Mouse (Mus musculus): ENCODE results near the gene 4930518I15Rik. TPM values are rescaled to one million over a fixed set of nuclear protein-coding genes. Genes with fewer than 3 reads are reported as not detected.
"Not testable (repeated sequence)": the region's sequence is repeated elsewhere in the genome, so short reads cannot be mapped to it uniquely, and the experiment has no call there.

The 4930518I15Rik gene
- polyA plus RNA-seq, 1 experiment from 2014 or later: 7.6 TPM

DNA sequence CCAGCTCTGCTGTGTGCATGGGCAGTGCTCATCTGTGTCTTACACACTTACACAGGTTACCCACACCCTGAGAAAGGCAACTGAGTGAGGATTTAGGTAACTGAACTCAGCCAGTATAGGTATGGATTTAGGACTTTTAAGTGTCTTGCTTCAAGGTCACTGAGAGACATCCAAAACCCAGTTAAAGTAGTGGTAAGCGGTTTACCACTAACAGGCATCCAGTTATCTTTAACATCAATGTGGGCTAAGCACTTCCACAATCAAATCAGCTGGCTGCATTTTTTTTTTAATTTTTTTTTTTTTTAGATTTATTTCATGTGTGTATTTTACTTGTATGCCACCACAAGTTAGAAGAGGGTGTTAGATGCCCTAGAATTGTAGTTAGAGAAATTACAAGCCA, 1.4 kb downstream of the 4930518I15Rik start:
- Histone ChIP-seq H3K9ac (replicated peaks) (no peak overlapping the region), H3K9me3 (replicated peaks) (no peaks in the 10 kb centered on the region), H3K27ac (replicated peaks) (no peak overlapping the region), H3K4me3 (replicated peaks) (no peak overlapping the region), H3K27me3 (replicated peaks) (no peaks in the 10 kb centered on the region), H3K4me2 (no peak overlapping the region), H3K4me1 (peaks cover 17% of the 10 kb centered on the region), H3K36me3 (peaks cover 15% of the 10 kb centered on the region; the same call in 1 of the 2 replicates)
- WGBS: 95% methylated on average over 1 of the region's 1 CpGs
- no peak for ATAC-seq (ENCODE audit: low FRiP score)

- H3K27me3 ChIP-seq (replicated peaks); H3K4me2 ChIP-seq; H3K4me3 ChIP-seq (replicated peaks); H3K9ac ChIP-seq (replicated peaks); ATAC-seq (ENCODE audit: low FRiP score); H3K9me3 ChIP-seq (replicated peaks); H3K4me1 ChIP-seq; H3K27ac ChIP-seq (replicated peaks): not testable (repeated sequence)
- H3K36me3 ChIP-seq: peaks cover 19% of the 10 kb centered on the region; the same call in 1 of the 2 replicates
- 42% methylated on average over 13 of the region's 13 CpGs for WGBS
Observed at GRCm38 (mm10) chr2:156853999-156854771, 3.6 kb downstream of the 4930518I15Rik start.

GRCm38 (mm10) chr2:156853584-156853983, 4.2 kb downstream of the 4930518I15Rik start:
- H3K27ac ChIP-seq (replicated peaks); H3K9ac ChIP-seq (replicated peaks); H3K4me3 ChIP-seq (replicated peaks); H3K27me3 ChIP-seq (replicated peaks); ATAC-seq (ENCODE audit: low FRiP score); H3K4me1 ChIP-seq; H3K4me2 ChIP-seq; H3K9me3 ChIP-seq (replicated peaks): not testable (repeated sequence)
- peaks cover 19% of the 10 kb centered on the region; the same call in 1 of the 2 replicates for H3K36me3 ChIP-seq
- 65% methylated on average over 9 of the region's 13 CpGs for WGBS

DNA sequence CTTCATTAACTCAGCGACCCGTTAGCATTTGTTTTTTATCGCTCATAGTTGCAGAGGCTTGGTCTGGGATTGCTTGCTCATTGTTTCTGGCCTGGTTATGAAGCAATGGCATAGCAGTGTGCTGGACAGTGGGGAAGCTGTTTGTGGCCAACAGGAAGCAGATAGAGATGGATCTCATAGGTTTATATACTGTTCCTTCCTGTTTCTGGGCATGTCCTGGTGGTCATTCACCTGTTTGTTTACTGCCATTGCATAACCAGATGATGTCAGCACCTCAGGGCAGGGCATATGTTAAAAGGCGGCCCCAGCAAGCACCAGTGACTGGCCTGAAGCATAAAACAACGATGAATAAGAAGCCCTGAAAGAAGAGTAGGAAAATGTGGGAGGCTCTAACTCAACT, 7.2 kb downstream of the 4930518I15Rik start:
- ATAC-seq (ENCODE audit: low FRiP score): no peak
- Histone ChIP-seq H3K4me2 (no peak overlapping the region), H3K4me3 (replicated peaks) (no peak overlapping the region), H3K9ac (replicated peaks) (no peak overlapping the region), H3K9me3 (replicated peaks) (no peaks in the 10 kb centered on the region), H3K27ac (replicated peaks) (no peak overlapping the region), H3K4me1 (peaks cover 24% of the 10 kb centered on the region), H3K27me3 (replicated peaks) (no peaks in the 10 kb centered on the region), H3K36me3 (peaks cover 4% of the 10 kb centered on the region; the same call in 1 of the 2 replicates)
- 91% methylated on average over 5 of the region's 5 CpGs for WGBS

GRCm38 (mm10) chr2:156848526-156849182, 9.1 kb downstream of the 4930518I15Rik start:
- Histone ChIP-seq H3K27ac (replicated peaks) (no peak overlapping the region), H3K4me3 (replicated peaks) (no peak overlapping the region), H3K27me3 (replicated peaks) (no peaks in the 10 kb centered on the region), H3K4me2 (no peak overlapping the region), H3K36me3 (peaks cover 4% of the 10 kb centered on the region; the same call in 1 of the 2 replicates), H3K9me3 (replicated peaks) (no peaks in the 10 kb centered on the region), H3K4me1 (peaks cover 32% of the 10 kb centered on the region), H3K9ac (replicated peaks) (no peak overlapping the region)
- WGBS: 84% methylated on average over 6 of the region's 6 CpGs
- no peak for ATAC-seq (ENCODE audit: low FRiP score)

GRCm38 (mm10) chr2:156847653-156848052, 10.1 kb downstream of the 4930518I15Rik start:
- H3K4me1 ChIP-seq: peaks cover 36% of the 10 kb centered on the region
- no peak overlapping the region for H3K4me2 ChIP-seq
- H3K36me3 ChIP-seq: peaks cover 4% of the 10 kb centered on the region; the same call in 1 of the 2 replicates
- H3K9me3 ChIP-seq (replicated peaks): no peaks in the 10 kb centered on the region
- no peaks in the 10 kb centered on the region; the same call in 1 of the 2 replicates for H3K27me3 ChIP-seq (replicated peaks)
- 42% methylated on average over 6 of the region's 6 CpGs for WGBS
- no peak overlapping the region for H3K27ac ChIP-seq (replicated peaks)
- no peak overlapping the region for H3K4me3 ChIP-seq (replicated peaks)
- ATAC-seq (ENCODE audit: low FRiP score): no peak
- H3K9ac ChIP-seq (replicated peaks): no peak overlapping the region

DNA sequence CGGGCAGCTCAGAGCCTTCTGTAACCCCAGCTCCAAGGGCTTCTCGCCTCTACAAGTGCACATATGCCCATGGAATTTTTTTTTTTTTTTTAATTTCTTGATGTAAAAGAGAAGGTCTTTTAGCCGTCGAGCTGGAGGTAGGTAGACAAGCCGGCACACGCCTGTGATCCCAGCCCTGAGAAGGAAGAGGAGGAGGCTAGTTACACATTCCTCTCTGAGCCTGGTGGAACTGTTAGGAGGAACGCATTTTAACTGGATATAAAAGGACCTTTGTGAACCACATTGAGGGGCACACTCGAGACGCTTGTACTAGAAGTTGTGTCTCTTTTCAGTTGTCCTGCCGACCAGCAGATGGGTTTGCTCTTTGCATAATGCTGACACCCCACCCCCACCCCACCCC, 13.0 kb downstream of the 4930518I15Rik start:
- no peak overlapping the region for H3K4me2 ChIP-seq
- H3K9ac ChIP-seq (replicated peaks): no peak overlapping the region
- no peak for ATAC-seq (ENCODE audit: low FRiP score)
- no peak overlapping the region for H3K4me3 ChIP-seq (replicated peaks)
- no peaks in the 10 kb centered on the region for H3K9me3 ChIP-seq (replicated peaks)
- 36% methylated on average over 10 of the region's 10 CpGs for WGBS
- peaks cover 25% of the 10 kb centered on the region for H3K27me3 ChIP-seq (replicated peaks)
- no peak overlapping the region for H3K27ac ChIP-seq (replicated peaks)
- H3K36me3 ChIP-seq: no peaks in the 10 kb centered on the region
- H3K4me1 ChIP-seq: peaks cover 66% of the 10 kb centered on the region

- H3K4me1 ChIP-seq: peaks cover 68% of the 10 kb centered on the region
- no peaks in the 10 kb centered on the region for H3K36me3 ChIP-seq
- no peak for ATAC-seq (ENCODE audit: low FRiP score)
- peaks cover 27% of the 10 kb centered on the region for H3K27me3 ChIP-seq (replicated peaks)
- 55% methylated on average over 10 of the region's 10 CpGs for WGBS
- H3K9ac ChIP-seq (replicated peaks): no peak overlapping the region
- no peak overlapping the region for H3K4me2 ChIP-seq
- no peak overlapping the region for H3K27ac ChIP-seq (replicated peaks)
- no peaks in the 10 kb centered on the region for H3K9me3 ChIP-seq (replicated peaks)
- no peak overlapping the region for H3K4me3 ChIP-seq (replicated peaks)
Observed at GRCm38 (mm10) chr2:156843331-156843730, 14.4 kb downstream of the 4930518I15Rik start.

- Histone ChIP-seq H3K27ac (replicated peaks) (peak overlapping the region; percentile 80), H3K4me1 (peaks cover 63% of the 10 kb centered on the region), H3K4me2 (peak overlapping the region; percentile 98; the same call in 1 of the 2 replicates), H3K9ac (replicated peaks) (no peak overlapping the region), H3K4me3 (replicated peaks) (peak overlapping the region; percentile 2; the same call in 1 of the 2 replicates), H3K9me3 (replicated peaks) (no peaks in the 10 kb centered on the region), H3K36me3 (no peaks in the 10 kb centered on the region), H3K27me3 (replicated peaks) (peaks cover 27% of the 10 kb centered on the region)
- WGBS: 22% methylated on average over 11 of the region's 11 CpGs
- no peak for ATAC-seq (ENCODE audit: low FRiP score)
Observed at GRCm38 (mm10) chr2:156842711-156843110, 15.0 kb downstream of the 4930518I15Rik start.

- Histone ChIP-seq H3K4me3 (replicated peaks) (peak overlapping the region; percentile 60), H3K4me2 (peak overlapping the region; percentile 98), H3K9me3 (replicated peaks) (no peaks in the 10 kb centered on the region), H3K27me3 (replicated peaks) (peaks cover 27% of the 10 kb centered on the region), H3K9ac (replicated peaks) (0 out of 2 replicates have a peak overlapping the region, but pooled peaks have one; percentile 11), H3K4me1 (peaks cover 60% of the 10 kb centered on the region), H3K27ac (replicated peaks) (peak overlapping the region; percentile 80), H3K36me3 (no peaks in the 10 kb centered on the region)
- 6% methylated on average over 20 of the region's 20 CpGs for WGBS
- ATAC-seq (ENCODE audit: low FRiP score): no peak
Observed at GRCm38 (mm10) chr2:156841841-156842706, 15.7 kb downstream of the 4930518I15Rik start.

All from neural tube, embryonic 15.5 days (tissue).